Mouse (Mus musculus): ENCODE data around the gene Cntnap1. TPM values are rescaled to one million over a fixed set of nuclear protein-coding genes. Genes with fewer than 3 reads are reported as not detected.

Gene Cntnap1
- polyA plus RNA-seq, 1 experiment: 151 TPM

DNA sequence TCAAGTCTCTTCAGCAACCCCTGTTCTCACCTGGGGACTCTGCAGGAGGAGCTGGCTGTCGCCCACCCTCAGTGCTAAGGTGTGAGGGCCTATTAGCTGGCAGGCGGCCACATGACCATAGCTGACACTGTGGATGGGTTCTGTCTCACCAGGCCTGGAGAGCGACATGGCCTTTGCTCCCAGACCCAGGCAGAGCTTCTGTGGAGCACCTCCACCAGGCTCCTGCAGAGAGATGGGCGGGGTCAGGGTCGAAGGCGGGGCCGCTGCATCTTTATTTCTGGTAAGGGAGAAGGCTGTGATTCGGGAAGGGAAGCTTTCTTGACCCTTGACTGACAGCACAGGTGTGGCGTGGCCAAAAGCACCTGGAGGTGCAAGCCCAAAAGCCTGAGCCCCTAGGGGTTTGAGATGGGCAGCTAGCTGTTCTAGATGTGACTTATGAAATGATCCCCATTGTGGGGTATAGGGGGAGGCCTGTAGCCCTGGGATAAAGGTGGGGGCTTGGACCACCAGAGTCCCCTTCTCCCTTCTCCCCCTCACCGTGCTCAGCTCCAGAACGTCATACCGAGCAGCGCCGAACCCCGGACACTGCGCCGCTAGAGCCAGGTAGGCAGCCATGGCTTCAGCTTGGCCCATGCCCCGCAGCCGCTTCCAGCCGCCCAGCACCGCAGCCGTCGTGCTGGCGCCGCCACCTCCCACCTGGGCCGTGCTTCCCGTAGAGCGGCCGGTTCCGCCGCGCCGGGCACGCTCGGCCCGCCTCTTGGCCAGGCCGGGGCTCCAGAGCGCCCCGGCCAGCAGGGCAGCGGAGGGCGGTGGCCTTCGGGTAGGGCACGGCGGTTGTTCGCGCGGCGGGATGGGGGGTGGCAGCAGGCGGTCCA lies 6.6 kb upstream of the Cntnap1 start:
- Histone ChIP-seq H3K4me1 (ENCODE audit: control insufficient read depth, insufficient read depth, low read length) (peaks cover 30% of the 10 kb centered on the region), H3K4me3 (replicated peaks; ENCODE audit: insufficient read depth, low read depth, low read length) (no peak overlapping the region), H3K27me3 (ENCODE audit: control insufficient read depth, insufficient read depth, low read length) (no peaks in the 10 kb centered on the region), H3K27ac (ENCODE audit: insufficient read depth, low read length) (peak overlapping the region; percentile 8; the same call in 1 of the 2 replicates)
- DNase-seq: peak; percentile 37 to 51
- TF ChIP-seq POLR2A (IDR thresholded peaks at IDR 0.05; ENCODE audit: borderline replicate concordance, insufficient read depth, low read length) (no peak), CTCF (IDR thresholded peaks at IDR 0.05; ENCODE audit: borderline replicate concordance, insufficient read depth, low read depth, low read length) (no peak)
- WGBS: 29% methylated on average over 49 of the region's 49 CpGs

DNA sequence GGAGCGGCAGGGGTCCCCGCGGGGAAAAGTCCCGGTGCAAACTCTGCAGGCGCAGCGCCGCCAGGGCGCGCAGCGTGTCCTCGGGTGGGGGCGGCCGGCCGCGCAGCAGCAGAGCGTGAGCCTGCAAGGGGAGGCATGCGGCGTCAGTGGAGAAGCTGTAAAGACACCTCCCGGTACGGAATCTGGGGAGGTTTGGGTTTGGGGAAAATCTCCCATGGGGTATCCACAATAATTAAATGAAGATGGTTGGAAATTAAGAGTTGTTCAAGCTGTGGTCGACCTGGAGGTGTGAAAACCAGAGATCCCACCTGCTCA lies 6.0 kb upstream of the Cntnap1 start:
- DNase-seq: peak; percentile 23 to 45
- H3K4me1 ChIP-seq (ENCODE audit: control insufficient read depth, insufficient read depth, low read length): peaks cover 30% of the 10 kb centered on the region
- no peaks in the 10 kb centered on the region for H3K27me3 ChIP-seq (ENCODE audit: control insufficient read depth, insufficient read depth, low read length)
- TF ChIP-seq CTCF (IDR thresholded peaks at IDR 0.05; ENCODE audit: borderline replicate concordance, insufficient read depth, low read depth, low read length) (no peak), POLR2A (IDR thresholded peaks at IDR 0.05; ENCODE audit: borderline replicate concordance, insufficient read depth, low read length) (no peak)
- peak overlapping the region; percentile 8; the same call in 1 of the 2 replicates for H3K27ac ChIP-seq (ENCODE audit: insufficient read depth, low read length)
- no peak overlapping the region for H3K4me3 ChIP-seq (replicated peaks; ENCODE audit: insufficient read depth, low read depth, low read length)
- 35% methylated on average over 21 of the region's 21 CpGs for WGBS

DNA sequence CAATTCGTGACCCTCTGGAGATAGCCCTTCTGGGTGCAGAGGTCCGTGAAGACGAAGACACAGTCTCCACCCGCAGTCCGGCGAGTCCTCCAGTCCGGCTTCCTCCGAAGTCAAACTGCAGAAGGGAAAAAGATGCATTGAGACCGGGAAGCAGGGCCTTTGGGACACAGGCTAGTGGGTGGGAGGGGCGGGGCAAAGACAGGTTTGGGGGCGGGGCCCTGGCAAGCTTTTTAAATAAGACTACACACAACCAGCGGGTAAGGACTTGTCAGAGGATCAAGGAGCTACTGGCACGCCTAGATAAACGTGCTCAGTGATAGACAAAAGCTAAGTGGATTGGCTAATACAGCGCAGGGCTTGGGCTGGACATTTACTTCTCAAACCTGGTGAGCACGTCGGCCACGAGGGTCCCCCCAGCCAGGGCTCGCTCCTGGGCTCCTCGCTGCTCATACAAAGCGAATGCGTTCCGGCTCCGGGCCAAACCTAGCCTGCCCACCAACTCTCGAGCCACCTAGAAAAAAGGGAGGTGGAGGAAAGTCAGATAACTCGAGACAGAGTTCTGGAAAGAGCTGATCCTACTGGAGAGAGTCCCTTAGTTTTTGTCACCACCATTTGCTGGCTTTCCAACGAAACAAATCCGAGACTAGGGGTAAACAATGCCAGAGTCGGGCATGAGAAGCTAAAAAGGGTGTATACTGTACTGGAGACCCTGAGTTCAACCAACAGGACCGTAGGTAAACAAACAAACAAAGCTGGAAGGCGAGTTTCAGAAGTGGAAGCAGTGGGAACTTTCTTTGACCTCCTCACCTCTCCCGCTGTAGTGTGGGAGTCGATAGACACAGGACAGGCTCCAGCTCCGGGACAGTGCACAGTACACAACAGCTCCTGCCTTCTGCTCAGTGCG lies 5.4 kb upstream of the Cntnap1 start:
- no peaks in the 10 kb centered on the region for H3K27me3 ChIP-seq (ENCODE audit: control insufficient read depth, insufficient read depth, low read length)
- peaks cover 30% of the 10 kb centered on the region for H3K4me1 ChIP-seq (ENCODE audit: control insufficient read depth, insufficient read depth, low read length)
- 60% methylated on average over 35 of the region's 35 CpGs for WGBS
- H3K27ac ChIP-seq (ENCODE audit: insufficient read depth, low read length): no peak overlapping the region
- no peak overlapping the region for H3K4me3 ChIP-seq (replicated peaks; ENCODE audit: insufficient read depth, low read depth, low read length)
- TF ChIP-seq POLR2A (IDR thresholded peaks at IDR 0.05; ENCODE audit: borderline replicate concordance, insufficient read depth, low read length) (no peak), CTCF (IDR thresholded peaks at IDR 0.05; ENCODE audit: borderline replicate concordance, insufficient read depth, low read depth, low read length) (no peak)
- peak; percentile 19 to 22 for DNase-seq

DNA sequence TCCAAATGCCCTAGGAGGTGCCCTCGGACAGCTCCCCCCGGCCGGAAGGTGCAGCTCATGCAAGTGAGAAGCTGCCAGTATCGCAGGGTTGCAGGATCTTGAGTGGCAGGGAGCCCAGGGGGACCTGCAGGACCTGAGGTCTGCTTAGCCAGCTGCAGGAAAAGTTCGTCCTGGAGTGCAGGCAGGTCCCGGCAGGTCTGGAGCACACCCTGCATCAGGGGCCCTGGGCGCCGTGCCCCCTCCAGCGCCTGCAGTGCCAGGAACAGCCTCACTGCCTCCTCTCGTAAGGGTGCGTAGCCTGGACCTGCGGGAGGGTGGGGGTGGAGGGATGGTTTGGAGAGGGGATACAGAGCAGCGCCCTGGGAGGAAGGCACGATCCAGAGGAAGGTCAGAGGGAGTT lies 4.0 kb upstream of the Cntnap1 start:
- H3K27me3 ChIP-seq (ENCODE audit: control insufficient read depth, insufficient read depth, low read length): no peaks in the 10 kb centered on the region
- TF ChIP-seq CTCF (IDR thresholded peaks at IDR 0.05; ENCODE audit: borderline replicate concordance, insufficient read depth, low read depth, low read length) (no peak), POLR2A (IDR thresholded peaks at IDR 0.05; ENCODE audit: borderline replicate concordance, insufficient read depth, low read length) (no peak)
- peaks cover 29% of the 10 kb centered on the region for H3K4me1 ChIP-seq (ENCODE audit: control insufficient read depth, insufficient read depth, low read length)
- peak; percentile 24 to 41 for DNase-seq
- H3K27ac ChIP-seq (ENCODE audit: insufficient read depth, low read length): no peak overlapping the region
- 51% methylated on average over 14 of the region's 14 CpGs for WGBS
- H3K4me3 ChIP-seq (replicated peaks; ENCODE audit: insufficient read depth, low read depth, low read length): no peak overlapping the region

DNA sequence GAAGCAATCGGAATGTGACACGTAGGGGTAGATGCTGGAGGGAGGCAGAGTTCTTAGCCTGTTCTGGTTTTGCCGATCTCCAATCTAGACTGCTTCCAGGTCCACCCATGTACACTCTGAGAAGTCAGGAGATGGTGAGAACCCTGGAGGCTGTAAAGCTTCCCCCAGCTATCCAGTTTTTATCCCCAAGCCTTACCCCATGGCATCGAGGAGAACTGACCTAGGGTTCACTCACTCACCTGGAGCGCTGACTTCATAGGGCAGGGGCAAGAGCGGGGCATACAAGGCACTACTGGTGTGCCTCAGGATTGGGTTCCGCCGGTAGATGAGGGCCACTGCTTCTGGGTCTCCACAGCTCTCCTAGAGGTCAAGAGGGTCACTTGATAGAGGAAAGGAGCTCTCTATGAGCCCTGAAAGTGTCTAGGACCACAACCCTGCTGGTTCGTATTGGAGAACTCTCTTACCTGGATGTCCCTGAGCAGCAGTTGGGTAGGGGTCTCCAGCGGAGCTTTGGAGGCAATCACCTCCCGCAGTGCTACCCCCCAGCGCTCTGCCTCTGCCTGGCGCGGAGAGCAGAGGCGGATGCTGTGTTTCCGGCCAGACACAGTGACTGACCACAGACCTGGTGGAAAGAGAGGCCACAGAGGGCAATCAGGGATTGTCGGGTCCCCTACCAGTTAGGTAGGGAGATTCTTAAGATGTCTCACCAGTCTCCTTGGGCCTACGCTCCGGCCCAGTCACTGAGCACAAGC lies 2.9 kb upstream of the Cntnap1 start:
- DNase-seq: no peak
- H3K4me1 ChIP-seq (ENCODE audit: control insufficient read depth, insufficient read depth, low read length): peaks cover 22% of the 10 kb centered on the region
- WGBS: 73% methylated on average over 19 of the region's 19 CpGs
- peak overlapping the region; percentile 0 for H3K4me3 ChIP-seq (replicated peaks; ENCODE audit: insufficient read depth, low read depth, low read length)
- TF ChIP-seq POLR2A (IDR thresholded peaks at IDR 0.05; ENCODE audit: borderline replicate concordance, insufficient read depth, low read length): no peak
- TF ChIP-seq CTCF (IDR thresholded peaks at IDR 0.05; ENCODE audit: borderline replicate concordance, insufficient read depth, low read depth, low read length): no peak
- H3K27ac ChIP-seq (ENCODE audit: insufficient read depth, low read length): no peak overlapping the region
- H3K27me3 ChIP-seq (ENCODE audit: control insufficient read depth, insufficient read depth, low read length): no peaks in the 10 kb centered on the region

DNA sequence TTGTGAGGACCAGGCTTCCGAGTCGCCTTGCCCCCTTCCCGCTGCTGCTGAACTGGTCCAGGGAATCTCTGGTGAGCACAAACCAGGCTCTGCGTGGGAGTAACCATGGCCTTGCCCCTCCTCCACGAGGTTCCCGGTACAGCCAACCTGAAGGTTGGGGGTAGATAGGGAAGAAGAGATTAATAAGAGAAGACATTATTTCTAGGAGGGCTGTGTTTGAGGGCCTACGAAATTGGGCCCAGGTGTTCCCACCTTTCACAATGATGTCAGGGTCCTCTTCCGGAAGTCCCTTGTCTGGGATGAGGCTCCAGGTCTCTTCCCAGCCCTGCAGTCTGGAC lies 2.4 kb upstream of the Cntnap1 start:
- DNase-seq: peak in 1 of 2 experiments; percentile 29
- WGBS: 60% methylated on average over 8 of the region's 8 CpGs
- no peaks in the 10 kb centered on the region for H3K27me3 ChIP-seq (ENCODE audit: control insufficient read depth, insufficient read depth, low read length)

DNA sequence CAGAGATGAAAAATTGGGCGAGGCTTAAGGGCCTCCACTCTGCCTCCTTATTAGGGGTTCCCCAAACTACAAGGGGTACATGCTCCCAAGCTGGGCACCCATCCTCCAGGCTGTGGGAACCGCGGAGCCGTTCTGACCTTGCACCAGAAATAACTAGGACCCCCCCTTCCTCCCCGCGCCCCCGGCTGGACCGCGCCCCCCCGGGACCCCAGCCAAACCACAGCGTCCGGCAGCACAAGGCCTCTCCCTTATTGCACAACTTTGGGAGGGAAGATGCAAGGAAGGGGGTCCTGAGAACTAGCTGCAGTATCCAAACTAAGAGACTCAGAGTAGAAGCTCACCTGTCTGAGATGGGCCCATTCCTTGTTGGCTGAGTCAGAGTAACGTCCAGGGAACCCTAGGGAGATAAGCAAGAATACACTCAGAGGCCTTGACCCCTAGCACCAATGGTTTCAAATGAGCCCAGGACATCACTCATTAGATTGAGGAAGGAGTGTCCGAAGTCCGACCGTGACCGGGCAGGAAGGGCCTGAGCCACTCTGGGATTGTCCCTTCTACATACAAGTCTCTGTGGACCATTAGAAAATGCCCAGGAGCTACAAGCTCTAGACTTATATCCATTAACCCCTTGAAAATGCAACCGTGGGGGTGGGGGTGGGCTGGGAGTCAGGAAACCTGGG lies 1.9 kb upstream of the Cntnap1 start:
- DNase-seq: peak in 1 of 2 experiments; percentile 26
- TF ChIP-seq POLR2A (IDR thresholded peaks at IDR 0.05; ENCODE audit: borderline replicate concordance, insufficient read depth, low read length): no peak
- TF ChIP-seq CTCF (IDR thresholded peaks at IDR 0.05; ENCODE audit: borderline replicate concordance, insufficient read depth, low read depth, low read length): no peak
- 41% methylated on average over 18 of the region's 18 CpGs for WGBS
- Histone ChIP-seq H3K4me3 (replicated peaks; ENCODE audit: insufficient read depth, low read depth, low read length) (peak overlapping the region; percentile 46), H3K27ac (ENCODE audit: insufficient read depth, low read length) (no peak overlapping the region), H3K27me3 (ENCODE audit: control insufficient read depth, insufficient read depth, low read length) (no peaks in the 10 kb centered on the region), H3K4me1 (ENCODE audit: control insufficient read depth, insufficient read depth, low read length) (peaks cover 21% of the 10 kb centered on the region)

More for the DNA sequence above, 2.4 kb upstream of the Cntnap1 start:
- H3K4me1 ChIP-seq (ENCODE audit: control insufficient read depth, insufficient read depth, low read length): peaks cover 21% of the 10 kb centered on the region
- no peak for TF ChIP-seq POLR2A (IDR thresholded peaks at IDR 0.05; ENCODE audit: borderline replicate concordance, insufficient read depth, low read length)
- no peak for TF ChIP-seq CTCF (IDR thresholded peaks at IDR 0.05; ENCODE audit: borderline replicate concordance, insufficient read depth, low read depth, low read length)
- H3K4me3 ChIP-seq (replicated peaks; ENCODE audit: insufficient read depth, low read depth, low read length): peak overlapping the region; percentile 0
- no peak overlapping the region for H3K27ac ChIP-seq (ENCODE audit: insufficient read depth, low read length)

Measured in cerebellum, adult 2 months (tissue).